Mouse (Mus musculus) cerebellum, adult 18-20 months (tissue): Measurements from ENCODE around the gene U2af2.
"Not testable (repeated sequence)": the region's sequence is repeated elsewhere in the genome, so short reads cannot be mapped to it uniquely, and the experiment has no call there.

ENCODE experiments used
- DNase-seq, 2 experiments: peaks; one replicate each; pipeline ENCODE4 v3.0.0; 2021

U2af2 gene

GRCm38 (mm10) chr7:5061774-5062359, at the start of gene U2af2:
Gene U2af2, plus strand, starts transcription at chr7:5062143.
- DNase-seq = peak; percentile 93 to 94

GRCm38 (mm10) chr7:5012681-5013513, 49.0 kb upstream of the U2af2 start:
- no peak for DNase-seq

GRCm38 (mm10) chr7:5014251-5015117, 47.5 kb upstream of the U2af2 start, which contains the start of the genes Zfp524 and Fiz1:
Gene Zfp524, plus strand, starts transcription at chr7:5014415.
Gene Fiz1, minus strand, starts transcription at chr7:5014697.
- peak; percentile 95 to 96 for DNase-seq

- DNase-seq = peak; percentile 88 to 90
Measured at GRCm38 (mm10) chr7:5015118-5016001, 46.6 kb upstream of the U2af2 start, which contains the start of gene Gm44973. Gene Gm44973, plus strand, starts transcription at chr7:5015496.

- DNase-seq = no peak
Measured at GRCm38 (mm10) chr7:5016057-5016456, 45.9 kb upstream of the U2af2 start.

- no peak for DNase-seq
Measured at GRCm38 (mm10) chr7:5016920-5017319, 45.0 kb upstream of the U2af2 start.

- DNase-seq = peak in 1 of 2 experiments; percentile 51
Measured at GRCm38 (mm10) chr7:5017352-5017751, 44.6 kb upstream of the U2af2 start.

- no peak for DNase-seq
Measured at GRCm38 (mm10) chr7:5017931-5018330, 44.0 kb upstream of the U2af2 start.

- not testable (repeated sequence) for DNase-seq
Measured at GRCm38 (mm10) chr7:5019576-5019975, 42.4 kb upstream of the U2af2 start.

- DNase-seq = peak; percentile 97 to 98
Measured at GRCm38 (mm10) chr7:5020000-5020681, 41.8 kb upstream of the U2af2 start, which contains the start of the genes Zfp865 and Ccdc106. Gene Zfp865, plus strand, starts transcription at chr7:5020376. Gene Ccdc106, plus strand, starts transcription at chr7:5020553.

- DNase-seq = peak in 1 of 2 experiments; percentile 47
Measured at GRCm38 (mm10) chr7:5020685-5021084, 41.3 kb upstream of the U2af2 start.

- no peak for DNase-seq
Measured at GRCm38 (mm10) chr7:5021197-5021596, 40.7 kb upstream of the U2af2 start.

GRCm38 (mm10) chr7:5029543-5029942, 32.4 kb upstream of the U2af2 start:
- DNase-seq = no peak

GRCm38 (mm10) chr7:5029946-5030345, 32.0 kb upstream of the U2af2 start:
- DNase-seq = no peak

GRCm38 (mm10) chr7:5030554-5031275, 31.2 kb upstream of the U2af2 start:
- DNase-seq = no peak

GRCm38 (mm10) chr7:5031496-5031895, 30.4 kb upstream of the U2af2 start:
- no peak for DNase-seq

- DNase-seq = no peak
Measured at GRCm38 (mm10) chr7:5033818-5034217, 28.1 kb upstream of the U2af2 start, which contains the start of gene 4632433K11Rik. Gene 4632433K11Rik, plus strand, starts transcription at chr7:5034118.

- no peak for DNase-seq
Measured at GRCm38 (mm10) chr7:5035628-5036027, 26.3 kb upstream of the U2af2 start.

- DNase-seq = no peak
Measured at GRCm38 (mm10) chr7:5036136-5036535, 25.8 kb upstream of the U2af2 start.

- DNase-seq = no peak
Measured at GRCm38 (mm10) chr7:5037026-5037425, 24.9 kb upstream of the U2af2 start.
